8 mouse cellular contexts compared by ENCODE assay signal in genomic region chr5:112576993-112577670, GRCm38 (mm10). TPM values are rescaled to one million over a fixed set of nuclear protein-coding genes. Genes with fewer than 3 reads are reported as not detected.
DNase-seq lines count a peak whose midpoint lies in the region; ATAC-seq lines count a peak whose summit lies in the region.

Gene Sez6l (minus strand): TSS chr5:112577185.

- H3K4me3 ChIP-seq in embryonic facial prominence, embryonic 12.5 days = peak within 1 kb of the TSS; percentile 40
- H3K4me3 ChIP-seq in midbrain, embryonic 13.5 days (replicated peaks) = peak within 1 kb of the TSS; percentile 69

- peak; percentile 13 for DNase-seq in thymus, postnatal 4 days
- DNase-seq in thymus, postnatal 0 days (ENCODE audit: low spot score) = no peak
- peak; percentile 46 for DNase-seq in heart, postnatal 4 days
- DNase-seq in left cerebral cortex, adult 8-10 months (ENCODE audit: low spot score in 2 of 2) = peak; percentile 62 to 69
- DNase-seq in urinary bladder, postnatal 25 days (ENCODE audit: low spot score) = peak; percentile 37
- DNase-seq in thymus, postnatal 14 days = no peak

- H3K27ac ChIP-seq in embryonic facial prominence, embryonic 12.5 days = no peak within 1 kb of the TSS
- H3K27ac ChIP-seq in midbrain, embryonic 13.5 days = peak within 1 kb of the TSS; percentile 78

- H3K4me1 ChIP-seq in embryonic facial prominence, embryonic 12.5 days = peaks cover 16% of the 10 kb centered on the region
- peaks cover 62% of the 10 kb centered on the region for H3K4me1 ChIP-seq in midbrain, embryonic 13.5 days (replicated peaks)

- H3K4me2 ChIP-seq in embryonic facial prominence, embryonic 12.5 days (replicated peaks) = peak within 1 kb of the TSS; percentile 60
- peak within 1 kb of the TSS; percentile 73 for H3K4me2 ChIP-seq in midbrain, embryonic 13.5 days (replicated peaks)

- H3K9me3 ChIP-seq in embryonic facial prominence, embryonic 12.5 days = no peaks in the 10 kb centered on the region
- H3K9me3 ChIP-seq in midbrain, embryonic 13.5 days = no peaks in the 10 kb centered on the region

- peaks cover 68% of the 10 kb centered on the region for H3K27me3 ChIP-seq in embryonic facial prominence, embryonic 12.5 days
- H3K27me3 ChIP-seq in midbrain, embryonic 13.5 days = peaks cover 44% of the 10 kb centered on the region

- WGBS in embryonic facial prominence, embryonic 12.5 days = 1% methylated on average over 47 of the region's 50 CpGs
- under 1% methylated on average over 49 of the region's 50 CpGs for WGBS in midbrain, embryonic 13.5 days

- H3K9ac ChIP-seq in embryonic facial prominence, embryonic 12.5 days = peak within 1 kb of the TSS; percentile 38
- peak within 1 kb of the TSS; percentile 90 for H3K9ac ChIP-seq in midbrain, embryonic 13.5 days (replicated peaks)

- H3K36me3 ChIP-seq in embryonic facial prominence, embryonic 12.5 days = no peaks in the 10 kb centered on the region
- H3K36me3 ChIP-seq in midbrain, embryonic 13.5 days = no peaks in the 10 kb centered on the region

- peak; percentile 42; the same call in 1 of the 2 replicates for ATAC-seq in embryonic facial prominence, embryonic 12.5 days (ENCODE audit: insufficient number of reproducible peaks, insufficient read depth, low FRiP score, low TSS enrichment)
- ATAC-seq in midbrain, embryonic 13.5 days = peak; percentile 87

RNA-seq across cellular contexts. Expression of gene Sez6l, which starts in this region (rescaled TPM):
- 0.23 and 0.25 TPM in 2 replicates for polyA plus RNA-seq in thymus, postnatal 0 days (2015; fragmentation: Nextera tagmentation; extraction: Ambion mirVana)
- polyA plus RNA-seq in embryonic facial prominence, embryonic 12.5 days (2016; fragmentation: Nextera tagmentation; extraction: Ambion mirVana) = 0.77 and 1.1 TPM in 2 replicates
- under 1 TPM; 0.52 TPM for total RNA-seq in heart, postnatal 4 days (2021)
- total RNA-seq in left cerebral cortex, adult 8-10 months (2022) = 100 to 1,000 TPM; 133 to 138 (median 136) TPM
- polyA plus RNA-seq in midbrain, embryonic 13.5 days (2015; fragmentation: Nextera tagmentation; extraction: Ambion mirVana) = 41.6 and 42.0 TPM in 2 replicates

Comparison
In these comparisons a context has a peak if more than half of its experiments do, and no peak if none do; other contexts are left out.
1. RNA of gene Sez6l (total RNA-seq): 133 to 138 TPM in left cerebral cortex, adult 8-10 months; 0.52 TPM in heart, postnatal 4 days; every median in the first group is over 10 times any median in the second.
2. RNA of gene Sez6l (polyA plus RNA-seq): 41.6 to 42.0 TPM in midbrain, embryonic 13.5 days; 0.77 to 1.1 TPM in embryonic facial prominence, embryonic 12.5 days and 0.23 to 0.25 TPM in thymus, postnatal 0 days; every median in the first group is over 10 times any median in the second.
3. DNase-seq: peak in thymus, postnatal 4 days (single experiment), left cerebral cortex, adult 8-10 months (2 of 2) and urinary bladder, postnatal 25 days (single experiment); none in thymus, postnatal 0 days (single experiment) and thymus, postnatal 14 days (single experiment).
4. Peak in DNase-seq in heart, postnatal 4 days; RNA of the gene not detected or under 1 TPM.